Mouse (Mus musculus): Measurements from ENCODE around the gene Myh7b. TPM values are rescaled to one million over a fixed set of nuclear protein-coding genes. Genes with fewer than 3 reads are reported as not detected.

The Myh7b gene
- 2.7 and 3.7 TPM in 2 replicates for polyA plus RNA-seq (2015; fragmentation: Nextera tagmentation; extraction: Ambion mirVana)

- Histone ChIP-seq H3K4me3 (no peak within 1 kb of the TSS), H3K4me2 (replicated peaks) (no peak within 1 kb of the TSS), H3K36me3 (no peaks in the 10 kb centered on the region), H3K27me3 (peaks cover 14% of the 10 kb centered on the region), H3K4me1 (peaks cover 9% of the 10 kb centered on the region), H3K9me3 (no peaks in the 10 kb centered on the region), H3K9ac (no peak within 1 kb of the TSS), H3K27ac (no peak within 1 kb of the TSS)
- no peak for ATAC-seq (ENCODE audit: low FRiP score, low read depth)
- 43% methylated on average over 4 of the region's 4 CpGs for WGBS
These were observed at the start of gene Myh7b for GRCm38 (mm10) chr2:155610978-155611377. Gene Myh7b (plus strand): TSS chr2:155611212.

- H3K4me2 ChIP-seq (replicated peaks) = no peak overlapping the region
- WGBS = 44% methylated on average over 1 of the region's 1 CpGs
- no peaks in the 10 kb centered on the region for H3K4me1 ChIP-seq
- H3K36me3 ChIP-seq = peaks cover 24% of the 10 kb centered on the region
- no peak overlapping the region for H3K9ac ChIP-seq
- no peak overlapping the region for H3K4me3 ChIP-seq
- H3K27me3 ChIP-seq = no peaks in the 10 kb centered on the region
- ATAC-seq (ENCODE audit: low FRiP score, low read depth) = no peak
- no peak overlapping the region for H3K27ac ChIP-seq
- no peaks in the 10 kb centered on the region for H3K9me3 ChIP-seq
These were observed 48.8 kb upstream of the Myh7b start for GRCm38 (mm10) chr2:155562209-155562608.

GRCm38 (mm10) chr2:155562934-155563333 is 48.1 kb upstream of the Myh7b start:
- Histone ChIP-seq H3K4me3 (no peak overlapping the region), H3K9me3 (no peaks in the 10 kb centered on the region), H3K9ac (no peak overlapping the region), H3K4me1 (no peaks in the 10 kb centered on the region), H3K36me3 (peaks cover 28% of the 10 kb centered on the region), H3K27me3 (no peaks in the 10 kb centered on the region), H3K4me2 (replicated peaks) (no peak overlapping the region), H3K27ac (no peak overlapping the region)
- ATAC-seq (ENCODE audit: low FRiP score, low read depth) = no peak
- 82% methylated on average over 4 of the region's 4 CpGs for WGBS

GRCm38 (mm10) chr2:155567751-155568150 is 43.3 kb upstream of the Myh7b start:
- Histone ChIP-seq H3K9me3 (no peaks in the 10 kb centered on the region), H3K4me2 (replicated peaks) (no peak overlapping the region), H3K27ac (no peak overlapping the region), H3K4me3 (no peak overlapping the region), H3K36me3 (peaks cover 21% of the 10 kb centered on the region), H3K27me3 (no peaks in the 10 kb centered on the region), H3K9ac (no peak overlapping the region), H3K4me1 (no peaks in the 10 kb centered on the region)
- 82% methylated on average over 5 of the region's 5 CpGs for WGBS
- ATAC-seq (ENCODE audit: low FRiP score, low read depth) = no peak

DNA sequence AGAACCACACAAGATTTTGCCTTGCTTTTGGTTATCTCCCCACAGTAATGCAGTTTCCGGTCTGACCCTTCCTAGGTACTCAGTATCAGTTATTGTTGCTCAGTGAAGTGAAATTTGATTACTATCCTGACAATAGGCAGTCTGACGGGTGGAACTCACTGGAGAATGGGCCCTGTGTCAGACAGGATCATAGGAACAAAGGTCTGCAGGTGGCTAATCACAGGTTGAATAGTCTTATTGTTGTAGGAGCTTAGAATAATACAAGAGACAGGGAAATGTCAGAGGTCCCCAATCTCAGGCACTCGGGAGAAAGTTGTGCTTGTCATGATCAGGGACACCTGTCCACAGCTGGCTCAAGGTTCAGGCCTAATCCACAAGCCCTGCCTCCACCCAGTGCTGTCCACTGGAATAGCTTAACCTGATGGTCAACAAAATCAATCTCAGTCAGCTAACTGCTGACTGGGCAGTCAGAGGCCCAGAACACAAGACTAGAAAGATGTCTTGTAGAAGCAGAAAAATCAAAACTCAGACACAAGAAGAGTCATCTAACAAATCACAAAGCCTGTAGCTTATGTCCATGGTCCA is 41.7 kb upstream of the Myh7b start:
- WGBS = 64% methylated on average over 3 of the region's 3 CpGs
- no peak for ATAC-seq (ENCODE audit: low FRiP score, low read depth)

GRCm38 (mm10) chr2:155573001-155573400 is 38.0 kb upstream of the Myh7b start:
- H3K27me3 ChIP-seq = no peaks in the 10 kb centered on the region
- H3K9me3 ChIP-seq = no peaks in the 10 kb centered on the region
- H3K4me3 ChIP-seq = no peak overlapping the region
- H3K27ac ChIP-seq = no peak overlapping the region
- ATAC-seq (ENCODE audit: low FRiP score, low read depth) = no peak
- no peak overlapping the region for H3K4me2 ChIP-seq (replicated peaks)
- peaks cover 3% of the 10 kb centered on the region; the same call in 1 of the 2 replicates for H3K4me1 ChIP-seq
- peaks cover 12% of the 10 kb centered on the region for H3K36me3 ChIP-seq
- 86% methylated on average over 9 of the region's 9 CpGs for WGBS
- H3K9ac ChIP-seq = no peak overlapping the region

More for the DNA sequence above, 41.7 kb upstream of the Myh7b start:
- H3K27ac ChIP-seq = no peak overlapping the region
- H3K4me2 ChIP-seq (replicated peaks) = no peak overlapping the region
- H3K4me1 ChIP-seq = no peaks in the 10 kb centered on the region
- peaks cover 16% of the 10 kb centered on the region for H3K36me3 ChIP-seq
- no peaks in the 10 kb centered on the region for H3K27me3 ChIP-seq
- no peaks in the 10 kb centered on the region for H3K9me3 ChIP-seq
- H3K9ac ChIP-seq = no peak overlapping the region
- H3K4me3 ChIP-seq = no peak overlapping the region

DNA sequence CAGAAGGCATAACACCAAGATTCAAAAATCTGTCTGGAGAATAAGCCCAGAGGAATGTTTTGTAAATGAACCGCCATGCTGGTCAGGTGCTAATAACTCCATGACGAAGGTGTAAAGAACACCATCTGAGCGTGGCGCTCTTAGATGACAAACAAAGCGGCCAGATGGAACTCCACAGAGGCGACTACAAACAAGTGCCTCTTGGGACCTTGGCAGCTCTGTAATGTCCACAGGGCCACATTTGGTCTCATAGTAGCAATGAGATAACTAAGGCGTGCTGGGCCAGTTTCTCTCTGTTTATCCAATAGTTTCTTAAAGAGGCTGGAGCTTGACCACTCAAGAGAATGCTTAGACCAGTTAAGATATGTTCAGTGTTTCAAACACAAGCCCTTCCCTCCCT is 37.0 kb upstream of the Myh7b start:
- peaks cover 3% of the 10 kb centered on the region; the same call in 1 of the 2 replicates for H3K4me1 ChIP-seq
- H3K36me3 ChIP-seq = peaks cover 15% of the 10 kb centered on the region
- no peaks in the 10 kb centered on the region for H3K9me3 ChIP-seq
- ATAC-seq (ENCODE audit: low FRiP score, low read depth) = no peak
- H3K9ac ChIP-seq = no peak overlapping the region
- no peak overlapping the region for H3K4me3 ChIP-seq
- no peaks in the 10 kb centered on the region for H3K27me3 ChIP-seq
- H3K4me2 ChIP-seq (replicated peaks) = no peak overlapping the region
- H3K27ac ChIP-seq = no peak overlapping the region
- WGBS = 88% methylated on average over 7 of the region's 7 CpGs

DNA sequence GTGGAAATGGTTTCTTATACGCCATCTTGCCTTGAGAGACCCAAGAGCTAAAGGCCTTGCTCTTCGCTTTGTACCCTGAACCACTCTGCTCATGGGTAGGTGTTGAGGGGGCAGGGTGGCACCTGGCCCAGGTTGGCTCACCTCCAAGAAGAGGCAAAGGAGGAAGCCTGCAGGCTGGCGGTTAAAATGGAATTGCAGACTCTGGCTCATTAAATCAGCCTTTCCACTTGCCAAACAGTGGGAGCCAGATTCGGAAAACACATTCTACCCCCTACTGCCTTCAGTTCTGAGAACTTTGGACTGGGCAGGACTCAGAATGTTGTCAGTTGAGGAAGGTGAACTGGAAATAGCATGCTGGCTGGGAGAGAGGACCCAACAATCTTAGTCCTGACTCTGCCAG is 36.3 kb upstream of the Myh7b start:
- H3K4me3 ChIP-seq = no peak overlapping the region
- H3K9ac ChIP-seq = no peak overlapping the region
- no peaks in the 10 kb centered on the region for H3K27me3 ChIP-seq
- WGBS = 59% methylated on average over 4 of the region's 4 CpGs
- H3K9me3 ChIP-seq = no peaks in the 10 kb centered on the region
- no peak for ATAC-seq (ENCODE audit: low FRiP score, low read depth)
- peaks cover 3% of the 10 kb centered on the region; the same call in 1 of the 2 replicates for H3K4me1 ChIP-seq
- no peak overlapping the region for H3K27ac ChIP-seq
- H3K4me2 ChIP-seq (replicated peaks) = no peak overlapping the region
- peaks cover 15% of the 10 kb centered on the region for H3K36me3 ChIP-seq

- no peak for ATAC-seq (ENCODE audit: low FRiP score, low read depth)
- peaks cover 15% of the 10 kb centered on the region for H3K36me3 ChIP-seq
- no peaks in the 10 kb centered on the region for H3K9me3 ChIP-seq
- H3K4me2 ChIP-seq (replicated peaks) = no peak overlapping the region
- no peaks in the 10 kb centered on the region for H3K27me3 ChIP-seq
- H3K4me1 ChIP-seq = peaks cover 3% of the 10 kb centered on the region; the same call in 1 of the 2 replicates
- H3K27ac ChIP-seq = no peak overlapping the region
- 56% methylated on average over 9 of the region's 9 CpGs for WGBS
- H3K9ac ChIP-seq = no peak overlapping the region
- no peak overlapping the region for H3K4me3 ChIP-seq
These were observed 34.4 kb upstream of the Myh7b start for GRCm38 (mm10) chr2:155576656-155577055.

DNA sequence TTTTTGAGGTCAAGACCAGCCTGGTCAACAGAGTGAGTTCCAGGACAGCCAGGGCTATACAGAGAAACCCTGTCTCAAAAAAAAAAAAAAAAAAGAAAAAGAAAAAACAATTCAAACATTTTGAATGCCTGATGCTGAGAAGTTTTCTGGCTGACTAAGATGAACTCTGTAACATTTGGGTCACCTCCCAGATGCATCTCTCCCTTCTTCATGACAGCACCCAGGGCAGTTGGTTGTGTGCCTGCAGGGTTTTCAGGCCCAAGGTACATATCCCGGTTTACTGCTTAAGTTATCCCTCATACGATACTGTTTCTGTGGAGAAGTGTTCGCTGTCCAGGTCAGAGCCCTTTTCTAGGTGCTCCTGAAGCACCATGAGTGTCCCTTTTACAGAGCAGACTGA is 30.7 kb upstream of the Myh7b start:
- no peak for ATAC-seq (ENCODE audit: low FRiP score, low read depth)
- Histone ChIP-seq H3K9ac (no peak overlapping the region), H3K4me1 (no peaks in the 10 kb centered on the region), H3K4me3 (no peak overlapping the region), H3K27ac (no peak overlapping the region), H3K9me3 (no peaks in the 10 kb centered on the region), H3K4me2 (replicated peaks) (no peak overlapping the region), H3K27me3 (no peaks in the 10 kb centered on the region), H3K36me3 (peaks cover 15% of the 10 kb centered on the region)
- 88% methylated on average over 3 of the region's 3 CpGs for WGBS

- Histone ChIP-seq H3K36me3 (peaks cover 3% of the 10 kb centered on the region; the same call in 1 of the 2 replicates), H3K27me3 (no peaks in the 10 kb centered on the region), H3K4me2 (replicated peaks) (no peak overlapping the region), H3K9me3 (no peaks in the 10 kb centered on the region), H3K4me3 (no peak overlapping the region), H3K9ac (no peak overlapping the region), H3K27ac (no peak overlapping the region), H3K4me1 (no peaks in the 10 kb centered on the region)
- 69% methylated on average over 4 of the region's 4 CpGs for WGBS
- no peak for ATAC-seq (ENCODE audit: low FRiP score, low read depth)
These were observed 28.5 kb upstream of the Myh7b start for GRCm38 (mm10) chr2:155582384-155582995.

DNA sequence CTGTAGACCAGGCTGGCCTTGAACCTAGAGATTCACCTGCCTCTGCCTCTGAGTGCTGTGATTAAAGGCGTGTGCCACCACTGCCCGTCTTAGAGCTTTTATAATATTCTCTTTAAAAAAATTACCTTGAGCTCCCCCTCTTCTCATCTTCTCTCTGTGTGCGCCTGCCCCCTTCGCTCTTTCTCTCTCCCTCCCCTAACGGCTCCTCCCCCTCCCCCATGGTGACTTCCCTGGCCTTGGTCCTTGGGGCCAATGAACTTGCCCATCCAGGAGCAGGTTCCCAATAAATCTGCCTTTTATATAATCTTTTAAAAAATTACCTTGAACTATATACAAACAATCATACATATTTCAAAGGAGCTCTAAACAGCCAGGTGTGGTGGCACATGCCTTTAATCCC is 28.0 kb upstream of the Myh7b start:
- no peak overlapping the region for H3K4me3 ChIP-seq
- H3K4me1 ChIP-seq = no peaks in the 10 kb centered on the region
- whole genome bisulfite sequencing = 86% methylated on average over 5 of the region's 5 CpGs
- no peak for ATAC-seq (ENCODE audit: low FRiP score, low read depth)
- peaks cover 3% of the 10 kb centered on the region; the same call in 1 of the 2 replicates for H3K36me3 ChIP-seq
- no peak overlapping the region for H3K27ac ChIP-seq
- H3K4me2 ChIP-seq (replicated peaks) = no peak overlapping the region
- H3K27me3 ChIP-seq = no peaks in the 10 kb centered on the region
- H3K9me3 ChIP-seq = no peaks in the 10 kb centered on the region
- H3K9ac ChIP-seq = no peak overlapping the region

Data from limb, embryonic 13.5 days (tissue).